Mouse (Mus musculus) forebrain, embryonic 16.5 days (tissue): ENCODE measurements around the gene Fut7. TPM values are rescaled to one million over a fixed set of nuclear protein-coding genes. Genes with fewer than 3 reads are reported as not detected.

Experiments used
- ATAC-seq: fragments of 200-750 bp; cut with Nextera tagmentation; 2 replicates; pipeline ENCODE4 v1.8.0; 2017; ENCODE audit warnings: mild to moderate bottlenecking, moderate library complexity
- H3K27ac ChIP-seq: fragments of 300-500 bp; sonication (generic); 2 replicates; pipeline ENCODE4 v1.5.1; 2014; ENCODE audit warnings: low read length, control low read depth
- H3K27me3 ChIP-seq: fragments of 300-500 bp; sonication (generic); replicated peaks from 2 replicates; pipeline ENCODE4 v1.6.1; 2014; ENCODE audit warnings: low read length; ENCODE audit not compliant: control insufficient read depth, insufficient read depth
- H3K36me3 ChIP-seq: fragments of 300-500 bp; sonication (generic); 2 replicates; pipeline ENCODE4 v1.6.1; 2014; ENCODE audit not compliant: control insufficient read depth, insufficient read depth
- H3K4me1 ChIP-seq: fragments of 300-500 bp; sonication (generic); replicated peaks from 2 replicates; pipeline ENCODE4 v1.6.1; 2014; ENCODE audit warnings: low read length; ENCODE audit not compliant: control insufficient read depth, insufficient read depth
- H3K4me2 ChIP-seq: fragments of 300-500 bp; sonication (generic); 2 replicates; pipeline ENCODE4 v1.6.1; 2014; ENCODE audit warnings: mild to moderate bottlenecking, low read length, control low read depth
- H3K4me3 ChIP-seq: fragments of 300-500 bp; sonication (generic); replicated peaks from 2 replicates; pipeline ENCODE4 v1.5.1; 2014; ENCODE audit warnings: mild to moderate bottlenecking, low read length, control low read depth
- H3K9ac ChIP-seq: fragments of 300-500 bp; sonication (generic); replicated peaks from 2 replicates; pipeline ENCODE4 v1.6.1; 2014; ENCODE audit warnings: low read depth, low read length, control low read depth
- H3K9me3 ChIP-seq: fragments of 300-500 bp; sonication (generic); 2 replicates; pipeline ENCODE4 v1.6.1; 2016; ENCODE audit warnings: low read length; ENCODE audit not compliant: control insufficient read depth
- WGBS: fragments of 180-500 bp; shearing (Covaris S2); extraction: QIAGEN DNeasy Blood & Tissue Kit; methylation state at CpG from one replicate; pipeline ENCODE4 v1.1.7; 2014; 5-methylcytosine and 5-hydroxymethylcytosine counted together
- polyA plus RNA-seq: library from polyadenylated mRNA; unstranded; fragments of >200 nt; fragmentation: Nextera tagmentation; extraction: Ambion mirVana; gene quantifications from 2 replicates; pipeline ENCODE4 v1.2.1, GENCODE M21; 2015

Gene Fut7
- polyA plus RNA-seq, 1 experiment from 2014 or later = not detected

- H3K27ac ChIP-seq = no peak overlapping the region
- no peak for ATAC-seq
- no peaks in the 10 kb centered on the region for H3K9me3 ChIP-seq
- H3K36me3 ChIP-seq = no peaks in the 10 kb centered on the region
- H3K27me3 ChIP-seq = no peaks in the 10 kb centered on the region
- 85% methylated on average over 3 of the region's 3 CpGs for WGBS
- H3K4me3 ChIP-seq = no peak overlapping the region
- H3K9ac ChIP-seq = no peak overlapping the region
- H3K4me1 ChIP-seq = peaks cover 20% of the 10 kb centered on the region
- no peak overlapping the region for H3K4me2 ChIP-seq
Measured at GRCm38 (mm10) chr2:25463630-25464029, 40.6 kb downstream of the Fut7 start.

- 89% methylated on average over 2 of the region's 2 CpGs for WGBS
- H3K27ac ChIP-seq = no peak overlapping the region
- no peaks in the 10 kb centered on the region for H3K9me3 ChIP-seq
- no peak overlapping the region for H3K9ac ChIP-seq
- no peak for ATAC-seq
- H3K36me3 ChIP-seq = no peaks in the 10 kb centered on the region
- H3K27me3 ChIP-seq = no peaks in the 10 kb centered on the region
- H3K4me2 ChIP-seq = no peak overlapping the region
- H3K4me3 ChIP-seq = no peak overlapping the region
- peaks cover 12% of the 10 kb centered on the region for H3K4me1 ChIP-seq
Measured at GRCm38 (mm10) chr2:25465256-25465655, 42.2 kb downstream of the Fut7 start.

- H3K9me3 ChIP-seq = no peaks in the 10 kb centered on the region
- no peak overlapping the region for H3K9ac ChIP-seq
- no peak overlapping the region for H3K4me2 ChIP-seq
- ATAC-seq = no peak
- no peaks in the 10 kb centered on the region for H3K36me3 ChIP-seq
- peak overlapping the region; percentile 12; the same call in 1 of the 2 replicates for H3K27ac ChIP-seq
- peaks cover 11% of the 10 kb centered on the region; the same call in 1 of the 2 replicates for H3K4me1 ChIP-seq
- no peak overlapping the region for H3K4me3 ChIP-seq
- 31% methylated on average over 10 of the region's 10 CpGs for WGBS
- no peaks in the 10 kb centered on the region for H3K27me3 ChIP-seq
Measured at GRCm38 (mm10) chr2:25465816-25466635, 43.0 kb downstream of the Fut7 start.

GRCm38 (mm10) chr2:25467606-25468303, 44.7 kb downstream of the Fut7 start:
- H3K27me3 ChIP-seq = no peaks in the 10 kb centered on the region
- H3K4me3 ChIP-seq = no peak overlapping the region
- no peak overlapping the region for H3K4me2 ChIP-seq
- WGBS = 72% methylated on average over 14 of the region's 14 CpGs
- peaks cover 8% of the 10 kb centered on the region; the same call in 1 of the 2 replicates for H3K4me1 ChIP-seq
- H3K36me3 ChIP-seq = no peaks in the 10 kb centered on the region
- no peak for ATAC-seq
- no peak overlapping the region; the same call in 1 of the 2 replicates for H3K27ac ChIP-seq
- H3K9me3 ChIP-seq = no peaks in the 10 kb centered on the region
- no peak overlapping the region for H3K9ac ChIP-seq

- Histone ChIP-seq H3K4me2 (no peak overlapping the region), H3K36me3 (no peaks in the 10 kb centered on the region), H3K27me3 (no peaks in the 10 kb centered on the region), H3K4me1 (peaks cover 8% of the 10 kb centered on the region; the same call in 1 of the 2 replicates), H3K4me3 (no peak overlapping the region), H3K9me3 (no peaks in the 10 kb centered on the region), H3K9ac (no peak overlapping the region), H3K27ac (peak overlapping the region; percentile 9; the same call in 1 of the 2 replicates)
- peak; percentile 63 for ATAC-seq
- WGBS = 71% methylated on average over 10 of the region's 10 CpGs
Measured at GRCm38 (mm10) chr2:25468962-25469915, 46.2 kb downstream of the Fut7 start.

- H3K4me3 ChIP-seq = no peak within 1 kb of the TSS
- no peaks in the 10 kb centered on the region for H3K9me3 ChIP-seq
- ATAC-seq = no peak; the same call in 1 of the 2 replicates
- no peak within 1 kb of the TSS for H3K9ac ChIP-seq
- H3K27ac ChIP-seq = peak within 1 kb of the TSS; percentile 9; the same call in 1 of the 2 replicates
- peaks cover 8% of the 10 kb centered on the region; the same call in 1 of the 2 replicates for H3K4me1 ChIP-seq
- H3K36me3 ChIP-seq = no peaks in the 10 kb centered on the region
- 72% methylated on average over 6 of the region's 6 CpGs for whole genome bisulfite sequencing
- no peaks in the 10 kb centered on the region for H3K27me3 ChIP-seq
- H3K4me2 ChIP-seq = no peak within 1 kb of the TSS
Measured at GRCm38 (mm10) chr2:25469969-25470368, 46.9 kb downstream of the Fut7 start, which contains the start of gene Ptgds. Ptgds (minus strand) TSS chr2:25470046.

- no peak overlapping the region for H3K4me3 ChIP-seq
- 81% methylated on average over 2 of the region's 2 CpGs for WGBS
- ATAC-seq = no peak
Measured at GRCm38 (mm10) chr2:25472550-25472949, 49.5 kb downstream of the Fut7 start.

More at GRCm38 (mm10) chr2:25472550-25472949, 49.5 kb downstream of the Fut7 start:
- Histone ChIP-seq H3K27me3 (no peaks in the 10 kb centered on the region), H3K36me3 (no peaks in the 10 kb centered on the region), H3K4me2 (no peak overlapping the region), H3K4me1 (peaks cover 8% of the 10 kb centered on the region; the same call in 1 of the 2 replicates), H3K27ac (no peak overlapping the region), H3K9ac (no peak overlapping the region), H3K9me3 (no peaks in the 10 kb centered on the region)
